Mouse (Mus musculus): ENCODE data around the gene H2-DMb2. TPM values are rescaled to one million over a fixed set of nuclear protein-coding genes. Genes with fewer than 3 reads are reported as not detected.

H2-DMb2 gene
- total RNA-seq (2012; rRNA removed), result 0.77 and 0.82 TPM in 2 replicates
- 1 to 10 TPM in 1 of 2 experiments, not detected in 1; 1.5 TPM for polyA plus RNA-seq (2012; ENCODE audit: insufficient read depth in 1 of 2, insufficient read length in 2 of 2, low read depth in 1 of 2, low replicate concordance in 2 of 2, missing spikeins in 1 of 2)

GRCm38 (mm10) chr17:34143033-34143432 is at the start of gene H2-DMb2:
H2-DMb2 (plus strand) TSS chr17:34143307.
- peak within 1 kb of the TSS; percentile 44 for H3K9ac ChIP-seq (ENCODE audit: control insufficient read depth, low read depth, low read length, poor library complexity, severe bottlenecking)
- peak; percentile 90 for DNase-seq (ENCODE audit: low read depth, low spot score)
- H3K27ac ChIP-seq (ENCODE audit: control insufficient read depth, low read depth, low read length), result peak within 1 kb of the TSS; percentile 71
- no peaks in the 10 kb centered on the region for H3K9me3 ChIP-seq (replicated peaks; ENCODE audit: insufficient read depth, low read length)
- no peak for TF ChIP-seq KAT2A (conservative IDR thresholded peaks at IDR 0.05; ENCODE audit: low read depth, low read length)
- no peak for TF ChIP-seq USF1 (IDR thresholded peaks at IDR 0.05; ENCODE audit: low read depth, low read length)
- no peak for TF ChIP-seq E2F4 (IDR thresholded peaks at IDR 0.05; ENCODE audit: borderline replicate concordance, low read depth, low read length)
- TF ChIP-seq EP300 (IDR thresholded peaks at IDR 0.05; ENCODE audit: low read depth in 1 of 2, low read length in 2 of 2), result 0 out of 4 replicates have a peak, but pooled peaks of 1 of the 2 experiments have one; percentile 1
- 0 out of 2 replicates have a peak, but pooled peaks have one; percentile 12 for TF ChIP-seq SIN3A (IDR thresholded peaks at IDR 0.05; ENCODE audit: low read length)
- no peak for TF ChIP-seq CTCF (IDR thresholded peaks at IDR 0.05 in 2 of 3, conservative IDR thresholded peaks at IDR 0.05 in 1 of 3; ENCODE audit: control insufficient read depth in 1 of 3, insufficient read depth in 1 of 3, low read depth in 2 of 3, low read length in 3 of 3, poor library complexity in 1 of 3, severe bottlenecking in 1 of 3)
- TF ChIP-seq ETS1 (IDR thresholded peaks at IDR 0.05; ENCODE audit: low read depth, low read length), result 0 out of 2 replicates have a peak, but pooled peaks have one; percentile 20
- TF ChIP-seq ELF1 (IDR thresholded peaks at IDR 0.05; ENCODE audit: low read depth, low read length), result no peak
- TF ChIP-seq RAD21 (IDR thresholded peaks at IDR 0.05; ENCODE audit: low read depth, low read length), result no peak
- peak; percentile 20; the same call in 1 of the 2 replicates for TF ChIP-seq MAZ (IDR thresholded peaks at IDR 0.05; ENCODE audit: low read depth, low read length)
- no peak for TF ChIP-seq TCF12 (IDR thresholded peaks at IDR 0.05; ENCODE audit: low read depth, low read length)
- no peak for TF ChIP-seq MYC (IDR thresholded peaks at IDR 0.05; ENCODE audit: low read depth, low read length)
- no peak for TF ChIP-seq JUND (IDR thresholded peaks at IDR 0.05; ENCODE audit: low read depth, low read length)
- TF ChIP-seq USF2 (IDR thresholded peaks at IDR 0.05; ENCODE audit: borderline replicate concordance in 1 of 2, insufficient read depth in 1 of 2, low read depth in 1 of 2, low read length in 2 of 2), result no peak
- peak in 1 of 2 experiments; percentile 55; a peak in 2 of 4 replicates for TF ChIP-seq POLR2A (IDR thresholded peaks at IDR 0.05; ENCODE audit: control insufficient read depth in 1 of 2, insufficient read depth in 1 of 2, low read depth in 1 of 2, low read length in 2 of 2, poor library complexity in 1 of 2)
- TF ChIP-seq TBP (IDR thresholded peaks at IDR 0.05; ENCODE audit: low read depth, low read length), result peak; percentile 48; the same call in 1 of the 2 replicates
- H3K36me3 ChIP-seq (ENCODE audit: control insufficient read depth in 1 of 2, insufficient read depth in 2 of 2, low read length in 2 of 2), result peaks cover 0 to 20% of the 10 kb centered on the region in 2 experiments; a peak in 2 of 4 replicates
- peak within 1 kb of the TSS; percentile 30 to 40 for H3K4me3 ChIP-seq (ENCODE audit: control insufficient read depth in 1 of 2, insufficient read depth in 1 of 2, low read depth in 2 of 2, low read length in 2 of 2)
- peaks cover 19 to 36% of the 10 kb centered on the region in 2 experiments for H3K4me1 ChIP-seq (ENCODE audit: control insufficient read depth in 1 of 2, insufficient read depth in 2 of 2, low read length in 2 of 2)
- no peaks in the 10 kb centered on the region for H3K27me3 ChIP-seq (ENCODE audit: control insufficient read depth in 1 of 2, insufficient read depth in 2 of 2, low read length in 2 of 2)
- no peaks in the 10 kb centered on the region for H3K79me2 ChIP-seq (ENCODE audit: control insufficient read depth, insufficient read depth, low read length, poor library complexity)

DNA sequence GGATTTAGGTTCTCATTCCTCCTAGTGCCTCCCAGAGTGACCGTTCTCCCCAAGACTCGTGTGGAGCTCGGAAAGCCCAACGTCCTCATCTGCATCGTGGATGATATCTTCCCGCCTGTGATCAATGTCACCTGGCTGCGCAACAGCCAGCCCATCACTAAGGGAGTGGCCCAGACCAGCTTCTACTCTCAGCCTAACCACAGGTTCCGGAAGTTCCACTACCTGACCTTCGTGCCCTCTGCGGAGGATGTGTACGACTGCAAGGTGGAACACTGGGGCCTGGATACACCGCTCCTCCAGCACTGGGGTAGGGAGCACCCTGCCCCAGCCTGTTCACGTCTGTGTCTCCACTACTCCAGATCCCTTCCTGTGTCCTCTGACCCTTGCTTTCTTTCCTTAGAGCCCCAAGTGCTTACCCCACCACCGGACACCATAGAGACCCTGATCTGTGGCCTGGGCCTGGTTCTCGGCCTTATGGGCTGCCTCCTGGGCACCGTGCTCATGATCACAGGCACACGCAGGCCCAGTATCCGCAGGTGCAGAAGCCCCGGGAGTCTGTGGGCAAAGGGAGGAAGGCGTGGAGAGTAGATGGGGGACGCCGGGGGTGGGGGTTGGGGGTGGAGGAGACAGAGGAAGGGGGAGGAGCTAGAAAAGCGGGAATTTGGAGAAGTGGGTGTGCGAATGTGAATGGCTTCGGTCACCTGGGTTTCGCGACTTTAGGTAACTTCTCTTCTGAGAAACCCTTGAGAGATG is 48.6 kb upstream of the H2-DMb2 start:
- Histone ChIP-seq H3K4me1 (ENCODE audit: control insufficient read depth in 1 of 2, insufficient read depth in 2 of 2, low read length in 2 of 2) (peaks cover 0 to 7% of the 10 kb centered on the region in 2 experiments; a peak in 3 of 4 replicates), H3K9me3 (replicated peaks; ENCODE audit: insufficient read depth, low read length) (no peaks in the 10 kb centered on the region), H3K79me2 (ENCODE audit: control insufficient read depth, insufficient read depth, low read length, poor library complexity) (no peaks in the 10 kb centered on the region), H3K27me3 (ENCODE audit: control insufficient read depth in 1 of 2, insufficient read depth in 2 of 2, low read length in 2 of 2) (no peaks in the 10 kb centered on the region), H3K36me3 (ENCODE audit: control insufficient read depth in 1 of 2, insufficient read depth in 2 of 2, low read length in 2 of 2) (peaks cover 0 to 2% of the 10 kb centered on the region in 2 experiments; a peak in 1 of 4 replicates), H3K27ac (ENCODE audit: control insufficient read depth, low read depth, low read length) (no peak overlapping the region), H3K9ac (ENCODE audit: control insufficient read depth, low read depth, low read length, poor library complexity, severe bottlenecking) (no peak overlapping the region), H3K4me3 (ENCODE audit: control insufficient read depth in 1 of 2, insufficient read depth in 1 of 2, low read depth in 2 of 2, low read length in 2 of 2) (no peak overlapping the region)
- no peak for TF ChIP-seq MAFK (IDR thresholded peaks at IDR 0.05; ENCODE audit: borderline replicate concordance, low read depth, low read length)
- no peak for DNase-seq (ENCODE audit: low read depth, low spot score)
